Mouse (Mus musculus) spleen, postnatal 14 days (tissue): Measurements from ENCODE around the gene Pclaf.

Experiments used
- DNase-seq, 2 experiments: peaks; one replicate each; pipeline ENCODE4 v3.0.0; 2021 to 2022; ENCODE audit warnings: low spot score in 2 of 2

Pclaf gene

DNA sequence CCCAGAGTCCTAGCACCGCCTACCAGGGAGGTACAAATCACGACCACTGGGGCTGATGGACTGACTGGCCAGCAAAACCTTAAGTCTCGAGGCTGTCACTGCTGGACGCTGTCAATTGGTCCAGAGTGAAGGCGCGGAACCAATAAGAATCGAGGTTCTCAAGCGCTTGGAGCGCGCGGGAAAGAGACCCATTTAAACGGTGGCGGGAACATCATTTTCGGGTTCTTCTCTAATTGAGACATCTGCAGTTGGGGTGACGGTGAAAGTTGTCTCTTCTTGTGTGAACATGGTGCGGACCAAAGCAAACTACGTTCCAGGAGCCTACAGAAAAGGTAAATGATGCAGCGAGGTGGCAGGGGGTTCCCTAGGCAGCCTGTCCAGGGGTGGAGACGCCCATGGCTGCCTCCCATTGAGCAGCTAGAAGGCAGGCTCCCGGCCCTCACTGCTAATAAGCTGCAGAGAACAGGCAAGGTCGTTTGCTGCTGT is at the start of gene Pclaf:
Gene Pclaf (plus strand): TSS at position 95 of the 486 bp plus-strand sequence.
- peak; percentile 50 to 60 for DNase-seq

GRCm38 (mm10) chr9:65844421-65845165 is 45.4 kb upstream of the Pclaf start:
- DNase-seq: no peak

GRCm38 (mm10) chr9:65848154-65848553 is 41.9 kb upstream of the Pclaf start:
- DNase-seq: no peak

- DNase-seq: no peak
Measured at GRCm38 (mm10) chr9:65850203-65850602, 39.8 kb upstream of the Pclaf start.

DNA sequence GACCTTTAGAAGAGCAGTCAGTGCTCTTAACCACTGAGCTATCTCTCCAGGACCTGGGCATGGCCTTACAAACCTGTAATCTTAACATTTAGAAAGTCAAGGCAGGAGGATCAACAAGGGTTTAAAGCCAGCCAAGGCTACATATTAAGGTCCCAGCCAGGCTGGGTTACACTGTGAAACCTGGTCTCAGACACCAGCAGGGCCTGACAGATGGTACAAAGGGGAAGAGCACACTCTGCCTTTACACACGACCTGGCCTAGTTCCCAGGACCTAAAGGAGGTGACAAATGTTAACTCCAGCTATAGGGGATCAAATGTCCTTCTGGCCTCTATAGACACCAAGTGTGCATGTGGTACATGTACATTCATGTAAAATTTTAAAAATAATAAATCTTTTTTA is 30.4 kb upstream of the Pclaf start:
- no peak for DNase-seq

GRCm38 (mm10) chr9:65884564-65885315 is 5.3 kb upstream of the Pclaf start:
- peak; percentile 82 to 88 for DNase-seq

DNA sequence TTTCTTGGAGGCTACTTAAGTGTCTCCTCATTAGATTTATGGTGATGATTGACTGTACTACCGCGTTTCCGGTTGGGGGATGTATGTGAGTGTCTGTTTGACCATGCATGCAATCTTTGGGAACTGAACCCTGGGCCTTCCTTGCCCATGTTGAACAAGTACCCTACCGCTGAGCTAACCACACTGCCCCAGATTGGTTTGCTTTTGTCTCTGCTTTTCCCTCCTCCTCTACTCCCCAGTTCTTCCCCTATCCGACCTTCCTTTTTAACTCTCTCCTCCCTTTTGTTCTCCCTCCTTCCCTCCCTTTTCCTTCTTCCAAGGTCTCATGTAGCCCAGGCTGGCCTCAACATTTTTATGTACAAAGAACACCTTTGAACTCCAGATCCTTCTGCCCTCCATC is 1.1 kb downstream of the Pclaf start:
- DNase-seq: no peak

DNA sequence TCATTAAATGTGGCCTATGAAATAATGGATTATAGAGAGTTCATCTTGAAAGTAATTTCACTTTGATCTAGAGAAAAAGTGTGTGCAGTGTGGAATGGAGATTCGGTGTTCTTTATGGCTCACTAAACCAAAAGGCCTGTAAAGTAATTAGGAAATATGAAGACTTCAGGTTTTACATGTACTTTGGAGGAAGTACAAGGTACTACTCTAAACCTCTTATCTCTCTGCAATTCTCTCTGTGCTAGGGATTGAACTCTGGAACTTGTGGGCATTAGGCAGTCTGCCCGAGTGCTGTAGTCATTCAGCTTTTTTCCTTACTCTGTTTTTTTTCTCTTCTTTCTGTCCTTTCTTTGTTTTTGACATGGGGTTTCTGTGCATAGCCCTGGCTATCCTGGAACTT is 6.9 kb downstream of the Pclaf start:
- DNase-seq: no peak

DNA sequence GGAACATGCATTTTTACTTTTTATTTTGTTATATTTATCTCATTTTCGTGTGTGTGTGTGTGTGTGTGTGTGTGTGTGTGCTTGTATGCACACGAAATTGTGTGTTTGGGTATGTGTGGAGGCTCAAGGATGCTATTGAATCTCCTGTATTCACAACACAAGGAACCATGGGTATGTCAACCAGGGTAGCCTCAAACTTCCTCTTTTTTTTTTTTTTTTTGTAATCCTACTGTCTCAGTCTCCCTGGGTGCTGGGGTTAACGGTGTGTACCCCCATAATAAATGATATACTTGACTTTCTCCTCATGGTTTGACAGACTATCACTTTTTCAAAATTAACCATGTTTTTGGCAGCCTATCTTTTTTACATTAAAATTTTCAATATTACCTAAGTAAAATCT is 12.8 kb downstream of the Pclaf start:
- DNase-seq: no peak

DNA sequence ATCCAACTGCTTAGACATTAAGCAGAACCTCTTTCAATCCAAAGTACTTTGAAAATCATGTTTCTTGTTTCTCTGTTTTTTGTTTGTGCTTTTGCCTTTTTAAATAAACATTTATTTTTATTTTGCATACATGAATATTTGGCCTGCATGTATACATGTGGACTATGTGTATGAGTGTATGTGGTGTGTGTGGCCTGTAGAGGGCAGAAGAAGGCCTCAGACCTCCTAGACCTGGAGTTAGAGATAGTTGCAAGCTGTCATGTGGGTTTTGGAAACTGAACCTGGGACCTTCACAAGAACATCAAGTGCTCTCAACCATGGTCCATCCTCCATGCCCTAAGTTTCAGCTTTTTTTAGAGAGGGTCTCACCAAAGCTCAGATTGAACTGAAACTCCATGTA is 13.4 kb downstream of the Pclaf start:
- no peak for DNase-seq

DNA sequence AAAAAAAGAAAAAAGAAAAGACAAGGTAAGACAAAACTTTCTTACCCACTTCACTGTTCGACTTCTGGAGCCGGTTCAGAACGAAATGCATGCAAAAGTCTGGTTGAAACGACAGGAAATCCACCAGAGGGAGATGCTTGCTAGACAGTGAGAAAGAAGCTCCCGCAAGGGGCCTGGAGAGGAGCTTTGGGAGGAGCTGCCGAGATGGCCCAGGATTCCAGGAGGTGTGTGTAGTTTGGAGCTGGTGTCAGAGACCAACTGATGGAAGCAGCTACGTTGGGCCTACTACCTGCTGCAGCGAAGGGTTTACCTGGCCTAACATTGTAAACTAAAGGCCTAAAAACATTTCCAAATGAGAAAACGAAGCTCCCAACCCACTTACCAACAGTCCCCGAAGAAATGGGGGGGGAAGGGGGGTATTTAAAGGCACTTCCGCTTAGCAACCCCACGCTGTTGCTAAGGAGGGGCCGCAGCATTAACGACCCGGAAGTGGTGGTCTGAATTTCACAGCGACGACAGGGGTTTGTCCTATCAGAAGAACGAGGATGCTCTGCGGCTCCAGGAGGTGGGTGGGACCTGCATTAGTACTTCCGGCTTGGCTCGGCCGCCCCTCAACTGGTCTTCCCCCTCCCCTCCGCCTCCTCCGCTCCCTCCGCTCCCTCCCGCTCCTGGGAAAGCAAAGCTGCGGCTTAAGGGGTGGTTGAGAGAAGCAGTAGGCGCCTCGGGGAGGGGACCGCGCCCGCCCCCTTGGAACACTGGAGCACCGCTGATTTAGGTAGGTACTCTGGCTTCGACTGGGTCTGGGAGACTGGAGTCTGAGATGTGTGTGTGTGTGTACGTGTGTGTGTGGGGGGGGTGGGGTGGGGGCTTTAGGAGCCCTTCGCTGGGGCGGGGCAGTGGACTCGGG is 18.6 kb downstream of the Pclaf start, which contains the start of the genes Trip4 and Csnk1g1:
Gene Trip4 (minus strand): TSS at position 401 of the 907 bp plus-strand sequence.
Gene Csnk1g1 (plus strand): TSS at position 531 of the 907 bp plus-strand sequence.
- DNase-seq: peak; percentile 66 to 78

- peak; percentile 13 to 17 for DNase-seq
Measured at GRCm38 (mm10) chr9:65909301-65909801, 19.3 kb downstream of the Pclaf start.

DNA sequence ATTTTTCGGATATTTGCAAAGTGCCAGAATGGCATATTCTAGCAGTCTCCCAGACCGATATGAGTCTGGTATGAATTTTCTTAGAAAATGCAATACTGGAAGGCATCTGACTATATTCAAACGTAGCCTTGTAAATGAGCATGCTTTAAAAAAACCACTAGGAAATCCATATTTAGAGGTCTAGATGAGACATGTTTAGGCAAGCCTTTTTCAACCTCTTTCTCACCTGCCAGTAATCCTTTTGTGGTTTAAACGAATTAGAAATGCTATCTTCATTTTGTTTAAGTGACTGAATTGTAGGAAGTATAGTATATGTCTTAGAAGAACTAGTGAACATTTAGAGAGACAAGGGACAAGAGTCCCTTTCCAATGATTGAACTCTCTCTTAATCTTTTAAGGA is 19.8 kb downstream of the Pclaf start:
- no peak for DNase-seq

DNA sequence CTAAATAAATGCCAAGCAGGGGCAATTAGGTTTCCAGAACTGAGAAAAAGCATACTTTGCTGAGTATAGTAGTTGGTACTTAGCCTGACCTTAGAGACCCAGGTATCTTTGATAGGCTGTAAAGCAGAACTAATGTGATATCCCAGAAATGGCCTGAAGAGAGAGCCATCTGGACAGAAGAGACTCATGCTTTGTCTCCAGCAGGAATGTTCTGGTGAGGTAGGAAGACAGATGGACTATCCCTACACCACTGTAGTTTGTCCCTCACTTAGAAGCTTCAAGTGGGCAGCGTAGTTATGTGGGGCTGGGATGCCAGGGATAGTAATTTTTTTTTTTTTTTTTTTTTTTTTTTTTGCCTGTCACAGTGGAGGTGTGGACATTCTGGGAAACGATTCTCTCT is 23.9 kb downstream of the Pclaf start:
- no peak for DNase-seq

- no peak for DNase-seq
Measured at GRCm38 (mm10) chr9:65917015-65917414, 27.0 kb downstream of the Pclaf start.

DNA sequence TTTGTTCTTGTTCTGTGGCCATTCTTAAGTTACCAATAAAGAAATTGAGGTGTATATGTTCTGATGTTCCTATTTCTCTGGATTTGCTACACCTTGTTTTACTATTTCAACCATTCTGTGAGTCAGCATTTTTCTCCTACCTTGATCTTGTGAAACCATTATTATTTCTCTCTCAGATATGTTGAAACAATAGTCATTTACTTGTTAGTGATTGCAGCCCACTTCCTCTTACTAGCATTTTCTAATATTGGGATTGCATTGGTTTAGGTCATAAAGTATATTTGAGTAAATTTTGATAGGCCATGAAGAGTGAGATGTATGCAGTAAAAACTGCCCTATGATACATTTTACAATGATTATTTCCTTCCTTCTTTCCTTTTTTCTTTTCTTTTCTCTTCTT is 38.4 kb downstream of the Pclaf start:
- no peak for DNase-seq

DNA sequence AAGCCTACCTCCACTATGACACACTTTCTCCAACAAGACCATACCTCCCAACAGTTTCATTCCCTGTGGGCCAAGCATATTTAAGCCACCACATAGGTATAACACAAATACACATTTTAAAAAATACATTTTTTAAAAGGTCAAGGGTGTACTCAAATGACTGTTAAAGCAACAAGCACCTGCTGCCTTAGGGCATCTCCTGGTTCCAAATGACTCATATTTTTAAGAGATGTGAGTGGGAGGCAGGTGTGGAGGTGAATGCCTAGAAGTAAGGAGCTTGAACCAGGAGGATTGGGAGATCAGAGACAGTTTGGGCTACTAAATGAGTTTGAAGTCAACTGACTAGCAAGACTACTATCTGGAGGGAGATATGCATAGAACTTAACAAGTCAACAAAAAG is 39.8 kb downstream of the Pclaf start:
- no peak for DNase-seq

DNA sequence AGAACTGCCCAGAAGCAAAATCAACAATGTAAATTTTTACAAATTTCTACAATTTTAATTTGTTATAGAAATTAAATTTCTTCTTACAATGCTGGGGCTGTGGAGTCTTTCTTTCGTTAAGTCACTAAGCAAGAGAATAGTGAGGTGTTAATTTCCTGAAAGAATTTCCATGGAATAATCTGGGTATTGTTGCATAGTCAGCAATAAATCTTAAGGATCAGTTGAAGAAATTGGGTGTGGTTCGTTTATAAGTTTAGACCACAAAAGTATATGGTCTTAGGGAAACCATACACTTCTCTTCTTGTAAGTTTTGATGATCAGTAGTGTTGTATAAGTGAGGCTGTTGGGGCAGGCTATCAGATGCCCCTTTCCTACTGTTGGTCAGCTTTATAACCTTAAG is 47.5 kb downstream of the Pclaf start:
- DNase-seq: no peak

DNA sequence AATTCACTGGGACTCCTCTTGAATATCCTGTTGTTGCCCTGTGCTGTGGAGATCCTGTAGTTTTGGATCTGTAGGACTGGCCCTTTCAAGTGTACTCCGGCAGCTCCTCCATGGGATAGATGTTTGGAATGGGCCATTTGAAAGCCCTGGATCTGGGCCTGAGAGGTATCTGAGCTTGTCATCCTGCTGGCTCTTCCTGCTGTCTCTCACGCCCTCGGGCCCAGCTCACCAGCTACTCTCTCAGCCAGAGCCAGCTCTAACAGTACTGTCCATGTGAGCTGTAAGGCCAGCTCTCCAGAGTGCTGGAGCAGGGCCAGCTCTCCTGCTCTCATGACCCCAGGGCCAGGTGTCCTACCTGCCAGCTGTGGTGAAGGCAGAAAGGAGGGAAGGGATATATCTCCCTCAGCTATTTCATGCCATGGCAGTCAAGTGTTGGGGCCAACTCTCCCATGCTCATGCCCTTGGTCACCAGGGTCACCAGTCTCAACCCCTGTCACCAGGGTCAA is 61.1 kb downstream of the Pclaf start:
- no peak for DNase-seq
